Mouse (Mus musculus) lung, postnatal 0 days (tissue): ENCODE data around the gene Serac1.

Experiments used
- CTCF ChIP-seq: IDR thresholded peaks from 2 replicates; pipeline ENCODE4 v1.5.1; 2016; ENCODE audit warnings: antibody characterized with exemption, mild to moderate bottlenecking
- EP300 ChIP-seq: IDR thresholded peaks from 2 replicates; pipeline ENCODE4 v1.6.1; 2016; ENCODE audit warnings: antibody characterized with exemption, mild to moderate bottlenecking, control low read depth

DNA sequence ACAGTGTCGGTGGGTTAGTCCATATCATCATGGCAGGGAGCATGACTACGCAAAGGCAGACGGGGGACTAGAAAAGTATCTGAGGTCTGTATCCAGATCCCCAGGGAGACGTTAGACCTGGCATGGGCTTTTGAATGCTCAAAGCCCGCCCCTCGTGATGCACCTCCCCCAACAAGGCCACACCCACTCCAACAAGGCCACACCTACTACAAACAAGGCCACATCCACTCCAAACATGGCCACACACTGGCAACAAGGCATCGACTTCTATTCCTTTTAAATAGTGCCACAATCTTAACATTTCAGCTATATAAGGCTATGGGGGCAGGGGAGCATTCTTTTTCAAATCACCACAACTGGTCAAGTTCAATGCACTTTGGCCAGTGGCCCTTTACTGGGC, 58.9 kb downstream of the Serac1 start:
- no peak for TF ChIP-seq EP300
- TF ChIP-seq CTCF: no peak
